Mouse (Mus musculus): ENCODE results near the gene Gm4858.

- no peak for TF ChIP-seq EP300 (IDR thresholded peaks at IDR 0.05; ENCODE audit: low read depth)
- TF ChIP-seq CTCF (IDR thresholded peaks at IDR 0.05; ENCODE audit: low read depth), result no peak
These were observed 18.0 kb downstream of the Gm4858 start for GRCm38 (mm10) chr3:93086631-93087030.
